Mouse (Mus musculus): ENCODE data around the gene Hcn2. TPM values are rescaled to one million over a fixed set of nuclear protein-coding genes. Genes with fewer than 3 reads are reported as not detected.

The Hcn2 gene
- polyA plus RNA-seq, 2 experiments, result 0.18 to 0.70 TPM

DNA sequence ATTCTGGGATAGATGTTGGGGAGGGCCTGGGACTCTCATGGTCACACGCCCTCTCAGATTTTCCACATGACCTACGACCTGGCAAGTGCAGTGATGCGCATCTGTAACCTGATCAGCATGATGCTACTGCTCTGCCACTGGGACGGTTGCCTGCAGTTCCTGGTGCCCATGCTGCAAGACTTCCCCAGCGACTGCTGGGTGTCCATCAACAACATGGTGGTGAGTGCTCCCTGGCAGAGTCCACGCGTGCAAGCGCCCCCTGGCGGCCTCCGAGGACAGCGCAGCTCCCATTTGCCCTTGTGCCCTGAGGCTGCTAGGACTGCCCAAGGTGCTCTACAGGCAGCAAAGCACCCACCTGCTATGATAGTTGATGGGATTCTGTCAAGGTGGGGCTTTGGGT is 9.7 kb downstream of the Hcn2 start:
- H3K9me3 ChIP-seq (ENCODE audit: control insufficient read depth, low read length), result no peaks in the 10 kb centered on the region
- H3K4me2 ChIP-seq (replicated peaks; ENCODE audit: low read depth, low read length, severe bottlenecking), result no peak overlapping the region
- DNase-seq (ENCODE audit: low spot score) (no peak), ATAC-seq (ENCODE audit: low FRiP score, low read depth) (no peak)
- no peak for TF ChIP-seq POLR2A (IDR thresholded peaks at IDR 0.05; ENCODE audit: borderline replicate concordance, extremely low read depth, insufficient read depth, insufficient read length)
- H3K36me3 ChIP-seq (ENCODE audit: control insufficient read depth, insufficient read depth, low read length), result no peaks in the 10 kb centered on the region
- no peaks in the 10 kb centered on the region for H3K27me3 ChIP-seq (ENCODE audit: control insufficient read depth, insufficient read depth, low read length)
- H3K27ac ChIP-seq (replicated peaks; ENCODE audit: low read depth, low read length), result no peak overlapping the region
- H3K4me3 ChIP-seq (replicated peaks; ENCODE audit: low read length), result no peak overlapping the region
- no peak overlapping the region for H3K9ac ChIP-seq (ENCODE audit: low read depth, low read length, severe bottlenecking)
- H3K4me1 ChIP-seq (ENCODE audit: control insufficient read depth, insufficient read depth, low read length), result no peaks in the 10 kb centered on the region
- 44% methylated on average over 11 of the region's 11 CpGs for WGBS

DNA sequence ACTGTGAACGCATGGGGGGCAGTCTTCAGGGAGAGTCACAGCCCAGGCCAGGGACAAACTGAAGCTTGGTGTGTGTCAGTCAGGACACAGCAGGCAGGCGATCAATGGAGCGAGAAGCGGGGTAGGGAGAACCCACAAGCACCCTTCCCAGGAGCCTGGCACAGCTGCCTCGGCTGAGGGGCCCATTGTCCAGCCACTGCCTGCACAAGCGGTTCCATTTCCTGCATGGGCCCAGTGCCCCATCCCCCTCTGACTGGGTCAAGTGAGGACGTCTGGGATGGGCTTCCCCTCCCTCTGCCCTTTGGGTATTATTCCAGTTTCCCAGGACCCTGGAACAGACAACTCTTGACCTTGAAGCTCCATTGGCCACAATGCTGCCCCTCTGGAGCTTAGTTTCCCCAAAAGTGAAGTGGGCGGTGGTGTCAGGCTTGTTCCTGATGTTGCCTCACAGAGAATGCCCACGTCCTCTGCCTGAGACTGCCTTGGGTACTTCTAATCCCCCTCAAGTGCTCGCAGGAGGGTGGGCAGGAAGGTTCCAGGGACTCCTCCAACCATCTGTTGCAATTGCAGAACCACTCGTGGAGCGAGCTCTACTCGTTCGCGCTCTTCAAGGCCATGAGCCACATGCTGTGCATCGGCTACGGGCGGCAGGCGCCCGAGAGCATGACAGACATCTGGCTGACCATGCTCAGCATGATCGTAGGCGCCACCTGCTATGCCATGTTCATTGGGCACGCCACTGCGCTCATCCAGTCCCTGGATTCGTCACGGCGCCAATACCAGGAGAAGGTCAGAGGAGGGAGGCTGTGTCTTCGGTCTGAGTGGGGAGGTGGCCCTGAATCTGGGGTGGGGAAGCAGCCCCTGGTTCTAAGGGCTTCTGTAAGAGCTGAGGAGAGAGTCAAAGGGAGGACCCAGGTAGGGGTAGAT is 12.2 kb downstream of the Hcn2 start:
- no peak overlapping the region for H3K27ac ChIP-seq (replicated peaks; ENCODE audit: low read depth, low read length)
- H3K9me3 ChIP-seq (ENCODE audit: control insufficient read depth, low read length), result no peaks in the 10 kb centered on the region
- 0 out of 2 replicates have a peak, but pooled peaks cover 4% of the 10 kb centered on the region for H3K36me3 ChIP-seq (ENCODE audit: control insufficient read depth, insufficient read depth, low read length)
- TF ChIP-seq POLR2A (IDR thresholded peaks at IDR 0.05; ENCODE audit: borderline replicate concordance, extremely low read depth, insufficient read depth, insufficient read length), result no peak
- no peak overlapping the region for H3K4me3 ChIP-seq (replicated peaks; ENCODE audit: low read length)
- ATAC-seq (ENCODE audit: low FRiP score, low read depth), result no peak
- no peaks in the 10 kb centered on the region for H3K4me1 ChIP-seq (ENCODE audit: control insufficient read depth, insufficient read depth, low read length)
- H3K9ac ChIP-seq (ENCODE audit: low read depth, low read length, severe bottlenecking), result no peak overlapping the region
- no peak overlapping the region for H3K4me2 ChIP-seq (replicated peaks; ENCODE audit: low read depth, low read length, severe bottlenecking)
- no peak for DNase-seq (ENCODE audit: low spot score)
- H3K27me3 ChIP-seq (ENCODE audit: control insufficient read depth, insufficient read depth, low read length), result no peaks in the 10 kb centered on the region
- 68% methylated on average over 28 of the region's 28 CpGs for WGBS

DNA sequence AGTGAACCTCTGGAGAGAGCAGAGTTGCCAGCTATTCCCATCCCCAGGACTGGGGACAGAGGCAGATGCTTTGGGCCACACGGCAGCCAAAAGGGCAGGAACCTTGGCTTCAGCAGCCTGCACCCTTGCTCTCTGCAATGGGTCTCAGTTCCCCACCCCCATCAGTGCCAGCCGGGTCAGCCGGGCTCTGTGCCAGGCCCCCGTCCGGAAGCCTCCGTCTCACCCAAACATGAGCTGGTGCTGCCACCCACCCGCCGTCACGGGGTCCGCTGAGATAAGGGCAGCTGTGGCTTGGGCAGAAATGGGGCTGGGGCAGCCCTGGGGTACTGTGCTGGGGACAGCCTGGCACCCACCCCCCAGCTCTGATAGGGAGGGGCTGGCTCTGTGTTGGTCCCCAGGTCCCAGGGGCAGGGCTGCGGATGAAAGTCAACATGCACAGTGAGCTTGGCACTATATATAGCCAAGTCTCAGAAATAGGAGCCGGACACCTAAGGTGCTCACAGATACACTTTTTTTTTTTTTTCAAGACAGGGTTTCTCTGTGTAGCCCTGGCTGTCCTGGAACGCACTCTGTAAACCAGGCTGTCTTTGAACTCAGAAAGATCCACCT is 13.0 kb downstream of the Hcn2 start:
- Histone ChIP-seq H3K4me1 (ENCODE audit: control insufficient read depth, insufficient read depth, low read length) (no peaks in the 10 kb centered on the region), H3K9ac (ENCODE audit: low read depth, low read length, severe bottlenecking) (no peak overlapping the region), H3K9me3 (ENCODE audit: control insufficient read depth, low read length) (no peaks in the 10 kb centered on the region), H3K27me3 (ENCODE audit: control insufficient read depth, insufficient read depth, low read length) (no peaks in the 10 kb centered on the region), H3K4me2 (replicated peaks; ENCODE audit: low read depth, low read length, severe bottlenecking) (no peak overlapping the region), H3K36me3 (ENCODE audit: control insufficient read depth, insufficient read depth, low read length) (peaks cover 8% of the 10 kb centered on the region), H3K4me3 (replicated peaks; ENCODE audit: low read length) (no peak overlapping the region), H3K27ac (replicated peaks; ENCODE audit: low read depth, low read length) (no peak overlapping the region)
- WGBS, result 92% methylated on average over 13 of the region's 13 CpGs
- no peak for ATAC-seq (ENCODE audit: low FRiP score, low read depth)
- DNase-seq (ENCODE audit: low spot score), result no peak
- TF ChIP-seq POLR2A (IDR thresholded peaks at IDR 0.05; ENCODE audit: borderline replicate concordance, extremely low read depth, insufficient read depth, insufficient read length), result no peak

DNA sequence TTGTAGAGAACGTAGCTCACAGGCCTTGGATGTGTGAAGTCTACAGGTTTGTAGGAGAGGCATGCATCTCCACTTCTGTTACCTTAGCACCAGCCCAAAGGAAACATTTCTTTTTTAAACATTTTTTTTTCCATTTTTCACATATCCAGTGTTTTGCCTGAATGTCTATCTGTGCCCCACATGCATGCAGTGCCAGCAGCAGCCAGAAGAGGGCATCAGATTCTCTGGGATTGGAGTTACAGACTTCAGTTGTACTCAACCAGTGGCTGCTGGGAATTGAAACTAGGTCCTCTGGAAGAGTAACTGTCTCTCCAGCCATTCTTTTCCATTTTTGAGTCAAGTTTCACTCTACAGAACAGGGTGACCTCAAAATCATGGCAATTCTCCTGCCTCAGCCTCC is 16.1 kb downstream of the Hcn2 start:
- Histone ChIP-seq H3K36me3 (ENCODE audit: control insufficient read depth, insufficient read depth, low read length) (peaks cover 34% of the 10 kb centered on the region), H3K9me3 (ENCODE audit: control insufficient read depth, low read length) (peaks cover 9% of the 10 kb centered on the region), H3K4me1 (ENCODE audit: control insufficient read depth, insufficient read depth, low read length) (no peaks in the 10 kb centered on the region), H3K27me3 (ENCODE audit: control insufficient read depth, insufficient read depth, low read length) (no peaks in the 10 kb centered on the region), H3K4me3 (replicated peaks; ENCODE audit: low read length) (no peak overlapping the region), H3K27ac (replicated peaks; ENCODE audit: low read depth, low read length) (no peak overlapping the region), H3K9ac (ENCODE audit: low read depth, low read length, severe bottlenecking) (no peak overlapping the region), H3K4me2 (replicated peaks; ENCODE audit: low read depth, low read length, severe bottlenecking) (no peak overlapping the region)
- 89% methylated on average over 1 of the region's 1 CpGs for WGBS
- ATAC-seq (ENCODE audit: low FRiP score, low read depth) (no peak), DNase-seq (ENCODE audit: low spot score) (no peak)
- TF ChIP-seq POLR2A (IDR thresholded peaks at IDR 0.05; ENCODE audit: borderline replicate concordance, extremely low read depth, insufficient read depth, insufficient read length), result no peak

DNA sequence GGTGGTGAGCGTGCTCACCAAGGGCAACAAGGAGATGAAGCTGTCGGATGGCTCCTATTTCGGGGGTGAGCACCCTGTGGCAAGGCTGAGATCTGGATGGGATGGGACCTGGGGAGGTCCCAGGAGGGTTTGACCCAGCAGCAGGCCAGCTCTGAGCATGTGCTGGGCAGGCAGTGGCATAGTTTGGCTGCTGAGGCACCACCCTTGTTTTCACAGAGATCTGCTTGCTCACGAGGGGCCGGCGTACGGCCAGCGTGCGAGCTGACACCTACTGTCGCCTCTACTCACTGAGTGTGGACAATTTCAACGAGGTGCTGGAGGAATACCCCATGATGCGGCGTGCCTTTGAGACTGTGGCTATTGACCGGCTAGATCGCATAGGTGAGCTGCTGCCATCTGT is 17.4 kb downstream of the Hcn2 start:
- no peak overlapping the region for H3K27ac ChIP-seq (replicated peaks; ENCODE audit: low read depth, low read length)
- TF ChIP-seq POLR2A (IDR thresholded peaks at IDR 0.05; ENCODE audit: borderline replicate concordance, extremely low read depth, insufficient read depth, insufficient read length), result no peak
- DNase-seq (ENCODE audit: low spot score) (no peak), ATAC-seq (ENCODE audit: low FRiP score, low read depth) (no peak)
- peaks cover 48% of the 10 kb centered on the region for H3K36me3 ChIP-seq (ENCODE audit: control insufficient read depth, insufficient read depth, low read length)
- H3K4me3 ChIP-seq (replicated peaks; ENCODE audit: low read length), result no peak overlapping the region
- H3K4me1 ChIP-seq (ENCODE audit: control insufficient read depth, insufficient read depth, low read length), result no peaks in the 10 kb centered on the region
- no peak overlapping the region for H3K9ac ChIP-seq (ENCODE audit: low read depth, low read length, severe bottlenecking)
- no peaks in the 10 kb centered on the region for H3K27me3 ChIP-seq (ENCODE audit: control insufficient read depth, insufficient read depth, low read length)
- peaks cover 22% of the 10 kb centered on the region for H3K9me3 ChIP-seq (ENCODE audit: control insufficient read depth, low read length)
- WGBS, result 95% methylated on average over 15 of the region's 15 CpGs
- H3K4me2 ChIP-seq (replicated peaks; ENCODE audit: low read depth, low read length, severe bottlenecking), result no peak overlapping the region
